Mouse (Mus musculus) kidney, adult 2 months (tissue): ENCODE data around the gene Mrpl36.

Experiments used
- CTCF ChIP-seq: fragments of 200-500 bp; conservative IDR thresholded peaks from 2 replicates; pipeline ENCODE4 v1.5.1; 2011; ENCODE audit warnings: low read depth, mild to moderate bottlenecking, control low read depth, low read length, moderate library complexity, mixed read lengths; ENCODE audit not compliant: insufficient read depth, insufficient read length
- POLR2A ChIP-seq: fragments of 200-500 bp; IDR thresholded peaks from one replicate; pipeline ENCODE4 v1.6.1; 2011; ENCODE audit warnings: low read depth, low read length, control low read depth

DNA sequence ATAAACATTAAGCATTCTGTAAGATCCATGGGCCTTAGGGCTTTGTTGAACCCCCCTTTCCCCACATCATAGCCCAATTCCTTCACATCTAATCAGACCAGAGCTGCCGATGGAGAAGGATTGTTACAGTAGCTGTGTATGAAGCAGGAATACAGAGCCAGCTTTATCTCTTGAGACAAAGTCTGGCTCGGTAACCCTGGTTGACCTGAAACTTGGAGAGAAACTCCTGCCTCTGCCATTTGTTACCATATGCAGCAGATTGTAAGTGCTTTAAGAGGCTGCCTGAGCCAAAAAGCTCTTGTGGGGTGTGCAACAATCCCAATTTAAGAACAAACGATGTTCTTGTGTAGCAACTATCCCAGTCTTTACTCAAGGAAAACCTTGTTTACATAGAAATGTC, 3.4 kb downstream of the Mrpl36 start:
- TF ChIP-seq CTCF: no peak
- no peak for TF ChIP-seq POLR2A
